Mouse (Mus musculus) embryonic facial prominence, embryonic 14.5 days (tissue): ENCODE data around the gene Pogz. TPM values are rescaled to one million over a fixed set of nuclear protein-coding genes. Genes with fewer than 3 reads are reported as not detected.
"Not testable (repeated sequence)": the region's sequence is repeated elsewhere in the genome, so short reads cannot be mapped to it uniquely, and the experiment has no call there.

Experiments used
- ATAC-seq: fragments of 200-750 bp; cut with Nextera tagmentation; 2 replicates; pipeline ENCODE4 v1.8.0; 2017; ENCODE audit warnings: low read depth, moderate number of reproducible peaks, moderate TSS enrichment
- DNase-seq: peaks from one replicate; pipeline ENCODE4 v3.0.0-alpha.2; 2015; ENCODE audit warnings: low spot score
- H3K27ac ChIP-seq: fragments of 300-500 bp; sonication (generic); replicated peaks from 2 replicates; pipeline ENCODE4 v1.5.1; 2014; ENCODE audit warnings: low read depth, mild to moderate bottlenecking, low read length, moderate library complexity
- H3K27me3 ChIP-seq: fragments of 300-500 bp; sonication (generic); replicated peaks from 2 replicates; pipeline ENCODE4 v1.6.1; 2014; ENCODE audit warnings: low read length; ENCODE audit not compliant: control insufficient read depth, insufficient read depth
- H3K36me3 ChIP-seq: fragments of 300-500 bp; sonication (generic); 2 replicates; pipeline ENCODE4 v1.6.1; 2014; ENCODE audit warnings: low read length, mixed read lengths; ENCODE audit not compliant: control insufficient read depth, insufficient read depth
- H3K4me1 ChIP-seq: fragments of 300-500 bp; sonication (generic); 2 replicates; pipeline ENCODE4 v1.6.1; 2014; ENCODE audit warnings: antibody characterized with exemption, low read length; ENCODE audit not compliant: control insufficient read depth, insufficient read depth
- H3K4me2 ChIP-seq: fragments of 300-500 bp; sonication (generic); 2 replicates; pipeline ENCODE4 v1.6.1; 2014; ENCODE audit warnings: low read depth, mild to moderate bottlenecking, low read length, moderate library complexity, mixed read lengths
- H3K4me3 ChIP-seq: fragments of 300-500 bp; sonication (generic); 2 replicates; pipeline ENCODE4 v1.5.1; 2014; ENCODE audit warnings: low read depth, mild to moderate bottlenecking, low read length
- H3K9ac ChIP-seq: fragments of 300-500 bp; sonication (generic); 2 replicates; pipeline ENCODE4 v1.6.1; 2014; ENCODE audit warnings: low read depth, mild to moderate bottlenecking, low read length, moderate library complexity, mixed read lengths
- H3K9me3 ChIP-seq: fragments of 300-500 bp; sonication (generic); 2 replicates; pipeline ENCODE4 v1.6.1; 2016; ENCODE audit warnings: low read length; ENCODE audit not compliant: control insufficient read depth
- WGBS: fragments of 180-500 bp; shearing (Covaris S2); extraction: QIAGEN DNeasy Blood & Tissue Kit; methylation state at CpG from one replicate; pipeline ENCODE4 v1.1.7; 2014; 5-methylcytosine and 5-hydroxymethylcytosine counted together
- polyA plus RNA-seq: library from polyadenylated mRNA; unstranded; fragments of >200 nt; fragmentation: Nextera tagmentation; extraction: Ambion mirVana; gene quantifications from 2 replicates; pipeline ENCODE4 v1.2.1, GENCODE M21; 2014

The Pogz gene
- polyA plus RNA-seq, 1 experiment from 2014 or later = 15.1 TPM

DNA sequence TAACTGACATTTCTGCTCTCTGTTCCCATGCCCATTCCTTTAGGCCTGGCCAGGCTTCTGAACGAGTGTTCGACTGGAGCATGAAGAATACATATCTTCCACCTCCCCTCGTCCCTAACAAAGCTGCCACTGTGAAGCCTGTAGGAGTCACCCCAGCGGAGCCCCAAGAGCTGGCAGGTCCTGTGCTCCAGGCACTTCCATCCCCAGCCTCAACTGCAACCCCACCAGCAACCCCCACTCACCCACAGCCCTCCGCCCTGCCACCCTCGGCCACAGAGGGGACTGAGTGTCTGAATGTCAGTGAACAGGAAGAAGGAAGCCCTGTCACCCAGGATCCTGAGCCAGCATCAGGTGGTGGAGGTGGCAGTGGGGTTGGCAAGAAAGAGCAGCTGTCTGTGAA is 41.3 kb downstream of the Pogz start:
- Histone ChIP-seq H3K4me3 (no peak overlapping the region), H3K4me2 (no peak overlapping the region), H3K36me3 (peaks cover 100% of the 10 kb centered on the region), H3K4me1 (no peaks in the 10 kb centered on the region), H3K9me3 (no peaks in the 10 kb centered on the region), H3K27ac (no peak overlapping the region), H3K27me3 (no peaks in the 10 kb centered on the region), H3K9ac (no peak overlapping the region)
- 92% methylated on average over 6 of the region's 6 CpGs for WGBS
- no peak for DNase-seq
- no peak for ATAC-seq

DNA sequence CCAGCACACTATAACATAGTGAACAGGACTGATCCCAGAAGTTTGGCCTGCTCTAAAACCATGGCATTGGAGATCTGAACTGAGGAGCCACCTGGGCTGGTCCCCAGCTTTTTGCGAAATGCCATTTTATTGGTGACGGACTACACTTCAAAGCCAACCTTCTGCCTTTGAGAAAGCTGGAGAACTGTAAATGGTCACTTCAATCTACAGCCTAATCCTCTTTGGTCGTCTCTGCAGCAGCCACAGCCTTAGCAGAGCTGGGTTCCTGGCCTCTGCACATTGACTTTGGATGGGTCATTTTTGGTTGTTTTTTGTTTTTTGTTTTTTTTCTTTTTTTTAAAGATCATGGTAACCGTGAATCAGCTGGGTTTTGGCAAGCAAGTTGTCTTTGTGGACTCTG is 44.5 kb downstream of the Pogz start:
- Histone ChIP-seq H3K4me3 (no peak overlapping the region), H3K27ac (no peak overlapping the region), H3K4me2 (no peak overlapping the region), H3K4me1 (peaks cover 9% of the 10 kb centered on the region), H3K27me3 (no peaks in the 10 kb centered on the region), H3K36me3 (peaks cover 86% of the 10 kb centered on the region), H3K9me3 (no peaks in the 10 kb centered on the region), H3K9ac (no peak overlapping the region)
- 76% methylated on average over 4 of the region's 4 CpGs for WGBS
- DNase-seq = no peak
- ATAC-seq = no peak

DNA sequence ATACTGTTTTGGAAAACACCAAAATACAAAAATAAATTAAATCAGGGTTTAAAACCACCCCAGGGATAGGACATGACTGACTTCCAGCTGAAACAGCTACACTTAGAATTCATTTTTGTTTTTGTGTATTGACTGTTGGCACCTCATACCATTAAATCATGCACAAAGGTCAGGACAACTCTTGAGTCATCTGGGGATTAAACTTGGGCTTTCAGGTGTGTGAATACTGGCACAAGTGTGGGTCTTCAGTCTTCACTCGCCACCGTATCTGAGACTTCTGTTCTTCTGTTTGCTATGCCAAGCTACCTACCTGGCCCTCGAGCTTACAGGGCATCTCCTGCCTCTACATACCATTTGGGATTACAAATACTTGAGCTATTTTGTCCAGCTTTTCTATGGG is 45.2 kb downstream of the Pogz start:
- ATAC-seq (no peak), DNase-seq (no peak)
- no peak overlapping the region for H3K27ac ChIP-seq
- H3K36me3 ChIP-seq = peaks cover 79% of the 10 kb centered on the region
- no peaks in the 10 kb centered on the region for H3K27me3 ChIP-seq
- no peak overlapping the region for H3K9ac ChIP-seq
- WGBS = 88% methylated on average over 3 of the region's 3 CpGs
- no peak overlapping the region for H3K4me3 ChIP-seq
- H3K9me3 ChIP-seq = no peaks in the 10 kb centered on the region
- H3K4me1 ChIP-seq = peaks cover 13% of the 10 kb centered on the region
- H3K4me2 ChIP-seq = no peak overlapping the region

DNA sequence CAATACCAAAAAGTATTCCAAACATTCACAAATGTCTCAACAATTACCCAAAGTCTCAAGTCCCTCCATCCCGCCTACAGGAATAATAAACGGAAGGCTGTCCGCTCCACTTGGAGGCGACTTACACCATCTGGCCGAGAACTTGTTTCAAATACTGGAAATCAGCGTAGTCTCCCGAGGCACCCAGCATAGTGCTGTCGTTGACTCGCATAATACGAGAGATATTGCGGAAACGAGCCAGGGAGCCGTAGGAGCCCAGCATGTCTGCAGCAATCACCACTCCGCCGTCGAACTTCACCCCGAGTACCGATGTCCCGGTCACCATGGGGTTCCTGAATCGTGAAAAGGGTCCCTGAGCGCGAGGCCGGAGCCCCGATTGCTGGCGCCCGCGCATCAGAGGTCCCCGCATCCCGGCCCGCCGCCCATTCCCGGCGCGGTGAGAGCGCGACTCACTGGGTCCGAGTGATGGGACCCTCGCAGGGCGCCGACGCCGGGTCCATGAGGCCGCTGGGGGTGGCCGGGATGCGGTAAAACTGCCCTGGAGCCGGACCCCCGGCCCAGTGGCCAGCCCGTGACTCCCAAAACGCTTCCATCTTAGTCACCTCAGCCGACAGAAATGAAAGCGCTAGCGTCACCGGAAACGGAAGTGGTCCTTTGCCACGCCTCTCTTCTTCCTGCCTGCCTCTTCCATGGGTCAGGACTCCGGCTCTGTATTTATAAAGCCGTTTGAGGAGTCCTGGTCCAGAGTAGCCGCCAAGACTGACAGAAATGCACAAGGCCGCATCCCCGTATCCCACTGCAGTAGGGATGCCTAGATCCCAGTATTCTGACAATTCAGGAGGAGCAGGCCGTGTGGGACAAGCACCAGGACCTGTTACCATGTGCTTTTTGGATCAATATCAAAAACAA is 49.2 kb downstream of the Pogz start, which contains the start of gene Psmb4:
Gene Psmb4 (minus strand): TSS at position 646 of the 909 bp plus-strand sequence.
- 1% methylated on average over 41 of the region's 61 CpGs for WGBS
- H3K27me3 ChIP-seq = no peaks in the 10 kb centered on the region
- no peaks in the 10 kb centered on the region for H3K9me3 ChIP-seq
- H3K36me3 ChIP-seq = peaks cover 39% of the 10 kb centered on the region
- peak; percentile 95 for DNase-seq
- peak within 1 kb of the TSS; percentile 88 for H3K4me3 ChIP-seq
- peak; percentile 91 for ATAC-seq
- peak within 1 kb of the TSS; percentile 78 for H3K27ac ChIP-seq
- H3K4me2 ChIP-seq = peak within 1 kb of the TSS; percentile 85
- H3K9ac ChIP-seq = peak within 1 kb of the TSS; percentile 89
- H3K4me1 ChIP-seq = peaks cover 13% of the 10 kb centered on the region

DNA sequence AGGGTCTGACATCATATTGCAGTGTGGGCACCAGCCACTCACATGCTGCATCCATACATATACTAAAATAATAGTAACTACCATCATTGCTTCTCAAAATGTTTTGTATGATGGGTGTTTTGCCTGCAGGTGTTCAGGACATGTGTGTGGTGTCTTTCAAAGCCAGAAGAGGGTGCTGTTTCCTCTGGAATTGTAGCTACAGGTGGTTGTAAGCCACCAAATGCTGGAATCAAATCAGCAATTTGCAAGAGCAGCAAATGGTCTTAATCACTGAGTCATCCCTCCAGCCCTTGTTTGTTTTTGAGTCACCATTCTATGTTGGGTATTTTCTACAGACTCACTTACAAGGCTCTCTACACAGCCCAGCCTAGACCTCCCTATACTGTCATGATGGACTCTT is 51.2 kb downstream of the Pogz start:
- Histone ChIP-seq H3K9ac (no peak overlapping the region), H3K36me3 (peaks cover 19% of the 10 kb centered on the region), H3K27me3 (no peaks in the 10 kb centered on the region), H3K4me3 (no peak overlapping the region), H3K4me1 (peaks cover 13% of the 10 kb centered on the region), H3K27ac (no peak overlapping the region), H3K9me3 (no peaks in the 10 kb centered on the region), H3K4me2 (no peak overlapping the region)
- DNase-seq (peak; percentile 41), ATAC-seq (no peak)

DNA sequence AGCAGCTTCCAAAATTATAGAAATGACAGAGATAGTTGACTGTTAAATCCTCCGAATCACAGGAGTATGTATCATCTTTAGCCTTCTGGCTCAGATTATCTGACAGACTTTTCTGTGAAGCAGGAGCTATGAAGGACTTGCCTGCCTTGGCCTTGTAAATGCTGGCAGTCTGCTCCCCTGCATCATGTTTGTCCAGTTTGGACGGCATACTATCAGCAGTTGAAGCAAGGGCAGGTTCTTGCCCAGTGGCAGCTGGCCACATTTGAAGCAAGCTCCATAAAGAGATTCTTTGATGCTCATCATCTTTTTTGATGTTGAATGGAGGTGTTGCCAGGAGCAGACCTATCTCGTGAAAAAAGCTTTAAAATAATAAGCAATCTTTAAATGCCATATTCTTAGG is 56.7 kb downstream of the Pogz start:
- ATAC-seq (no peak), DNase-seq (no peak)
- H3K4me1 ChIP-seq = no peaks in the 10 kb centered on the region
- no peak overlapping the region for H3K4me3 ChIP-seq
- WGBS = 65% methylated on average over 3 of the region's 3 CpGs
- H3K27me3 ChIP-seq = no peaks in the 10 kb centered on the region; the same call in 1 of the 2 replicates
- no peaks in the 10 kb centered on the region for H3K36me3 ChIP-seq
- no peaks in the 10 kb centered on the region for H3K9me3 ChIP-seq
- no peak overlapping the region for H3K9ac ChIP-seq
- H3K4me2 ChIP-seq = no peak overlapping the region
- H3K27ac ChIP-seq = no peak overlapping the region

DNA sequence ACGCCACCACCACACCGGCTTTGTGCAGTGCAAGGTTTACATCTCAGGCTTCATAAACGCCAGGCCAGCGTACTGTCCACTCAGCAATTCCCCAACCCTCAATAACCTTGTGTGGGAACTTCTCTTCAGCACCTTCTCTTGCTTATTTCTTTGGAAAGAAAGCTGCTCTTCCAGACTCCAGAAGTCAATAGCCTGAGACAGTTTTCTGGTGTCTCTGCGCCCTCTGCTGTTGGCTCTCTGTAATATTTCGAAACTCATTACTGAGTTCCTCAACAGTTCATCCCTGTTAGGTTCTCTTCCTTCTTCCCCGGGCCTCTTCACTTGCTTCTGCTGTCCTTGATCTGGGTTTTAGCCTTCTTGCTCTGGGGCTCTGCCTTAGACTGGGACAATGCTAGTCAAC is 65.4 kb downstream of the Pogz start:
- Histone ChIP-seq H3K36me3 (no peaks in the 10 kb centered on the region), H3K4me2 (no peak overlapping the region), H3K27me3 (no peaks in the 10 kb centered on the region), H3K27ac (no peak overlapping the region), H3K4me3 (no peak overlapping the region), H3K4me1 (no peaks in the 10 kb centered on the region), H3K9ac (no peak overlapping the region), H3K9me3 (no peaks in the 10 kb centered on the region)
- peak; percentile 77 for DNase-seq
- WGBS = 23% methylated on average over 7 of the region's 7 CpGs
- ATAC-seq = no peak

DNA sequence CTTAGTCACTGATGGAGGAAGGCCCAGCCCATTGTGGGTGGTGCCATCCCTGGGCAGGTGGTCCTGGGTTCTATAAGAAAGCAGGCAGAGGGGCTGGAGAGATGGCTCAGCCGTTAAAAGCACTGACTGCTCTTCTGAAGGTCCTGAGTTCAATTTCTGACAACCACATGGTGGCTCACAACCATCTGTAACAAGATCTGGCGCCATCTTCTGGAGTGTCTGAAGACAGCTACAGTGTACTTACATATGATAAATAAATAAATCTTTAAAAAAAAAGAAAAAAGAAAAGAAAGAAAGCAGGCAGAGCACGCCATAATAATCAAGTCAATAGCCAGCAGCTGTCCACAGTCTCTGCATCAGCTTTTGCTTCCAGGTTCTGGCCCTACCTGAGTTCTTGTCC is 67.4 kb downstream of the Pogz start:
- not testable (repeated sequence) for H3K27ac ChIP-seq, H3K4me3 ChIP-seq, H3K27me3 ChIP-seq, H3K4me2 ChIP-seq, H3K36me3 ChIP-seq, H3K4me1 ChIP-seq, H3K9me3 ChIP-seq, DNase-seq, ATAC-seq, H3K9ac ChIP-seq
- WGBS = 48% methylated on average over 3 of the region's 3 CpGs

DNA sequence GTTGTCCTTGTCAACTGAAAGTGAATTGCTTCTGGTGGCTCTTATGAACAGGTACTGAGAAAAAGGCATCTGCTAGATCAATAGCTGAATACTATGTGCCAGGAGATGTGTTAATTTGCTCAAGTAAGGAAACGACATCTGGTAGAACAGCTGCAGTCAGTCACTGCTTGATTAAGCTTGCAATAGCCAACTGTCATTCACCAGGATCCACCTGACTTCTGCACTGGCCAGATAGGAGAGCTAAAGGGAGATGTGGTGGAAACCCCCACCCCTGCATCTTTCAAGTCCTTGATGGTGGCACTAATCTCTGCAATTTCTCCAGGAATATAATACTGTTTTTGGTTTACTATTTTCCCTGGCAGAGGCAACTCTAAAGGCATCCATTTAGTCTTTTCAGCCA is 69.1 kb downstream of the Pogz start:
- DNase-seq = no peak
- Histone ChIP-seq H3K27ac (no peak overlapping the region), H3K4me3 (no peak overlapping the region), H3K9ac (no peak overlapping the region), H3K4me1 (no peaks in the 10 kb centered on the region), H3K27me3 (no peaks in the 10 kb centered on the region), H3K36me3 (no peaks in the 10 kb centered on the region), H3K4me2 (no peak overlapping the region), H3K9me3 (no peaks in the 10 kb centered on the region)
- ATAC-seq = no peak
- WGBS = 58% methylated on average over 1 of the region's 1 CpGs
